29 mouse cellular contexts compared by ENCODE assay signal in the genomic region with DNA sequence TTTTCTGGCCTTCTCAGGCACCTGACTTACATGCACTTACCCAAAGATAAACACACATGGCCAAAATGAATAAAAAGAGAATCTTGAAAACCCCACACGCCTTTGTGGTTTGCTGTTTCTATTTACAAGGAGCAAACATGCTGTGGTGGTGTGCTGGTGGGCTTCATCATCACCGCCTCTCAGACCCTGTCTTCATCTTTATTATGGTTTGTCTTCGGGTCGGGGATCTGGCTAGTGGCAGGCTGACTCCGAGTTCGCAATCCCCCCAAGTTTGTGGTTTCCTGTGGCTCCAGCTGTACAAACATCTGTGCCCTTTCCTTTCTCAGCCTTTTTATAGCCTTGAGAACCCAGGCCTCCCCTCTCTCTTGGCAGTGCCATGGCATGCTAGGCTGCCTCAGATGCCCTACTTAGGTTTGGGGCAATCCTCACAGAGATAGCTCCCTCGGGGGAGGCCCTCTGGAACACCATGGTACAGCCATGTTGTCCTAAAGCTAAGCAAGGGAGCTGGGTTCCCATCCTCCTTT. TPM values are rescaled to one million over a fixed set of nuclear protein-coding genes. Genes with fewer than 3 reads are reported as not detected.
A peak's percentile ranks its signal among the peaks of the same experiment; 100 is the strongest.
DNase-seq lines count a peak whose midpoint lies in the region; ATAC-seq lines count a peak whose summit lies in the region.
"Had no signal": no experiment of that assay in that cellular context is flagged by ENCODE, and none has a peak within 500 bp of the region (broad histone marks: within the 10 kb centered on the region; RNA-seq: fewer than 3 reads in every experiment).

No protein-coding gene starts in this region.

- H3K9me3 ChIP-seq in forebrain, embryonic 11.5 days (ENCODE audit: control insufficient read depth, low read length): no peaks in the 10 kb centered on the region
- H3K9me3 ChIP-seq: embryonic facial prominence, embryonic 13.5 days; forebrain, embryonic 15.5 days; heart, embryonic 15.5 days; midbrain, embryonic 15.5 days; neural tube, embryonic 12.5 days had no signal

- H3K27me3 ChIP-seq in forebrain, embryonic 11.5 days (ENCODE audit: control insufficient read depth, insufficient read depth, low read length): no peaks in the 10 kb centered on the region
- H3K27me3 ChIP-seq: embryonic facial prominence, embryonic 13.5 days; forebrain, embryonic 15.5 days; heart, embryonic 15.5 days; midbrain, embryonic 15.5 days; neural tube, embryonic 12.5 days had no signal

- H3K9ac ChIP-seq in forebrain, embryonic 11.5 days (ENCODE audit: low read length): no peak overlapping the region
- H3K9ac ChIP-seq: embryonic facial prominence, embryonic 13.5 days; forebrain, embryonic 15.5 days; heart, embryonic 15.5 days; midbrain, embryonic 15.5 days; neural tube, embryonic 12.5 days had no signal

- 93% methylated on average over 7 of the region's 7 CpGs for WGBS in forebrain, embryonic 11.5 days

- peak; percentile 46; the same call in 1 of the 2 replicates for ATAC-seq in megakaryocyte progenitor cell, adult 5-6 weeks (replicated peaks; ENCODE audit: poor library complexity)
- ATAC-seq in forebrain, embryonic 11.5 days (replicated peaks; ENCODE audit: low FRiP score): no peak
- ATAC-seq in megakaryocyte-erythroid progenitor cell, adult 5-6 weeks (replicated peaks; ENCODE audit: low FRiP score, low TSS enrichment, poor library complexity, severe bottlenecking): no peak
- ATAC-seq: forebrain, embryonic 15.5 days; hindbrain, embryonic 16.5 days; intestine, embryonic 16.5 days; midbrain, embryonic 15.5 days had no signal

- no peak overlapping the region for H3K4me2 ChIP-seq in forebrain, embryonic 11.5 days (ENCODE audit: low read depth, low read length, severe bottlenecking)
- H3K4me2 ChIP-seq: embryonic facial prominence, embryonic 13.5 days; forebrain, embryonic 15.5 days; heart, embryonic 15.5 days; midbrain, embryonic 15.5 days; neural tube, embryonic 12.5 days had no signal

- peak; percentile 93 for DNase-seq in 416B (ENCODE audit: low read depth)
- DNase-seq in T-cell, adult 2 months (ENCODE audit: low spot score): peak; percentile 34
- DNase-seq in thymus, postnatal 14 days: peak; percentile 74
- no peak for DNase-seq in gastrocnemius, postnatal 10 days
- no peak for DNase-seq in forebrain, embryonic 11.5 days (ENCODE audit: low spot score)
- DNase-seq: adrenal gland, postnatal 25 days; cerebellum, adult 9-11 months; gastrocnemius, postnatal 14 days; heart, adult 2 months; heart, postnatal 4 days; kidney, postnatal 25 days; layer of hippocampus, postnatal 36 days; lung, adult 18-20 months; lung, postnatal 10 days; retina, postnatal 1 day; right cerebral cortex, postnatal 25 days had no signal

- no peaks in the 10 kb centered on the region for H3K36me3 ChIP-seq in forebrain, embryonic 11.5 days (ENCODE audit: control insufficient read depth, insufficient read depth, low read length)
- H3K36me3 ChIP-seq: embryonic facial prominence, embryonic 13.5 days; forebrain, embryonic 15.5 days; heart, embryonic 15.5 days; midbrain, embryonic 15.5 days; neural tube, embryonic 12.5 days had no signal

- no peak overlapping the region for H3K4me3 ChIP-seq in forebrain, embryonic 11.5 days (ENCODE audit: low read depth, low read length)
- H3K4me3 ChIP-seq: embryonic facial prominence, embryonic 13.5 days; forebrain, embryonic 15.5 days; heart, adult 2 months; heart, embryonic 15.5 days; layer of hippocampus, adult 2 months; midbrain, embryonic 15.5 days; neural tube, embryonic 12.5 days had no signal

- H3K27ac ChIP-seq in forebrain, embryonic 11.5 days (ENCODE audit: low read depth, low read length): no peak overlapping the region
- H3K27ac ChIP-seq: embryonic facial prominence, embryonic 13.5 days; forebrain, embryonic 15.5 days; heart, adult 2 months; heart, embryonic 15.5 days; layer of hippocampus, adult 2 months; midbrain, embryonic 15.5 days; neural tube, embryonic 12.5 days had no signal

- no peaks in the 10 kb centered on the region for H3K4me1 ChIP-seq in forebrain, embryonic 11.5 days (replicated peaks; ENCODE audit: control insufficient read depth, insufficient read depth, low read length)
- H3K4me1 ChIP-seq: embryonic facial prominence, embryonic 13.5 days; forebrain, embryonic 15.5 days; heart, embryonic 15.5 days; midbrain, embryonic 15.5 days; neural tube, embryonic 12.5 days had no signal

RNA-seq across cellular contexts. Expression of a gene that starts 22.3 kb away (rescaled TPM):
- 44.0 and 65.8 TPM in 2 replicates for total RNA-seq in megakaryocyte progenitor cell, adult 5-6 weeks (2015)
- total RNA-seq in megakaryocyte progenitor cell, adult 5-6 weeks (2017): 56.6 and 72.3 TPM in 2 replicates
- total RNA-seq in gastrocnemius, postnatal 10 days (2021): 1 to 10 TPM; 4.0 to 4.3 TPM
- 8.6 and 11.1 TPM in 2 replicates for polyA plus RNA-seq in forebrain, embryonic 11.5 days (2014; fragmentation: Nextera tagmentation; extraction: Ambion mirVana)
- 1.4 and 11.2 TPM in 2 replicates for total RNA-seq in megakaryocyte-erythroid progenitor cell, adult 5-6 weeks (2014; fragmentation: Nextera tagmentation)
- 0.38 and 1.4 TPM in 2 replicates for total RNA-seq in megakaryocyte-erythroid progenitor cell, adult 5-6 weeks (2017)

RNA-seq across cellular contexts. Expression of a gene that starts 26.3 kb away (rescaled TPM):
- total RNA-seq in megakaryocyte progenitor cell, adult 5-6 weeks (2015): 431 and 436 TPM in 2 replicates
- 207 and 219 TPM in 2 replicates for total RNA-seq in megakaryocyte progenitor cell, adult 5-6 weeks (2017)
- 100 to 1,000 TPM; 144 to 156 TPM for total RNA-seq in gastrocnemius, postnatal 10 days (2021)
- 364 and 378 TPM in 2 replicates for polyA plus RNA-seq in forebrain, embryonic 11.5 days (2014; fragmentation: Nextera tagmentation; extraction: Ambion mirVana)
- total RNA-seq in megakaryocyte-erythroid progenitor cell, adult 5-6 weeks (2014; fragmentation: Nextera tagmentation): 375 and 380 TPM in 2 replicates
- 229 and 230 TPM in 2 replicates for total RNA-seq in megakaryocyte-erythroid progenitor cell, adult 5-6 weeks (2017)

RNA-seq across cellular contexts. Expression of a gene that starts 43.7 kb away (rescaled TPM):
- 0.51 and 0.52 TPM in 2 replicates for total RNA-seq in megakaryocyte progenitor cell, adult 5-6 weeks (2015)
- total RNA-seq in megakaryocyte progenitor cell, adult 5-6 weeks (2017): 1.5 and 3.5 TPM in 2 replicates
- total RNA-seq in gastrocnemius, postnatal 10 days (2021): not detected
- not detected in 2 replicates for polyA plus RNA-seq in forebrain, embryonic 11.5 days (2014; fragmentation: Nextera tagmentation; extraction: Ambion mirVana)
- total RNA-seq in megakaryocyte-erythroid progenitor cell, adult 5-6 weeks (2014; fragmentation: Nextera tagmentation): 0.96 and 1.4 TPM in 2 replicates
- total RNA-seq in megakaryocyte-erythroid progenitor cell, adult 5-6 weeks (2017): not detected in 2 replicates
- total RNA-seq: adrenal gland, postnatal 25 days; gastrocnemius, postnatal 14 days; liver, adult 2 months had no signal
- polyA plus RNA-seq: embryonic facial prominence, embryonic 13.5 days; forebrain, embryonic 15.5 days; intestine, embryonic 16.5 days; limb, embryonic 11.5 days; liver, adult 2 months; midbrain, embryonic 15.5 days; neural tube, embryonic 12.5 days; stomach, embryonic 14.5 days had no signal

Comparison
In these comparisons a context has a peak if more than half of its experiments do, and no peak if none do; other contexts are left out.
1. DNase-seq: peak in 416B (single experiment), T-cell, adult 2 months (single experiment) and thymus, postnatal 14 days (single experiment); none in gastrocnemius, postnatal 10 days (single experiment) and forebrain, embryonic 11.5 days (single experiment).